Mouse (Mus musculus): ENCODE measurements around the gene Mef2d. TPM values are rescaled to one million over a fixed set of nuclear protein-coding genes. Genes with fewer than 3 reads are reported as not detected.

The Mef2d gene
- polyA plus RNA-seq, 1 experiment from 2014 or later = 16.4 TPM

DNA sequence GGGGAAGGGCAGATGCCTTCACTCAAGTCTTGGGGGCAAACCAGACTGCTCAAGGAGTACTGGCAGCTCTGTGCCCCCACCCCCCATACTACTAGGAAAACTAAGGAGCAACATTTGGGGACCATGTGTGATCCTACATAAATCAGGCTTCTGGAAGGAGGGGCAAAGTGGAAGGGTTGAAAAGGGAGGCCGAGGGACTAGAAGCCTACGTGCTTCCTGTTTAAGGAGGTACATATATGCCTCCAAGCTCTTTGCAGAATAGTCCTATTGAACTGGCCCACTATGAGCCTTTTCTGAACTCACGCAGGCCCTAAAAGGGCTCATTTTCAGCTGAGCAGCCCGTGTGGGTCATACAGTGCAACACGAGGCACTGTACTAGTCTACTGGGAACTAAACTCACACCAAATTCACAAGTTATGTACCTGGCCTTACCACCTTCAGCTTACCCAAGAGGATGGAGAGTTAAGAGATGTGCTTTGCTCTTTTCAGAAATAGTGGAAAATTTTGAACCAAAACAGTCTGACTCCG lies 1.2 kb upstream of the Mef2d start:
- H3K27me3 ChIP-seq (replicated peaks; ENCODE audit: control insufficient read depth, insufficient read depth, low read length) = no peaks in the 10 kb centered on the region
- WGBS = 52% methylated on average over 6 of the region's 6 CpGs
- ATAC-seq = no peak
- H3K9ac ChIP-seq (ENCODE audit: low read depth, low read length) = no peak overlapping the region
- H3K36me3 ChIP-seq (ENCODE audit: control insufficient read depth, insufficient read depth, low read length) = no peaks in the 10 kb centered on the region
- peak overlapping the region; percentile 91; the same call in 1 of the 2 replicates for H3K4me2 ChIP-seq (ENCODE audit: low read length)
- H3K4me3 ChIP-seq (ENCODE audit: low read length) = no peak overlapping the region
- H3K27ac ChIP-seq (ENCODE audit: low read depth, low read length) = peak overlapping the region; percentile 93
- peaks cover 48% of the 10 kb centered on the region for H3K4me1 ChIP-seq (ENCODE audit: control insufficient read depth, insufficient read depth, low read depth, low read length)
- H3K9me3 ChIP-seq (ENCODE audit: control insufficient read depth, low read length) = no peaks in the 10 kb centered on the region

DNA sequence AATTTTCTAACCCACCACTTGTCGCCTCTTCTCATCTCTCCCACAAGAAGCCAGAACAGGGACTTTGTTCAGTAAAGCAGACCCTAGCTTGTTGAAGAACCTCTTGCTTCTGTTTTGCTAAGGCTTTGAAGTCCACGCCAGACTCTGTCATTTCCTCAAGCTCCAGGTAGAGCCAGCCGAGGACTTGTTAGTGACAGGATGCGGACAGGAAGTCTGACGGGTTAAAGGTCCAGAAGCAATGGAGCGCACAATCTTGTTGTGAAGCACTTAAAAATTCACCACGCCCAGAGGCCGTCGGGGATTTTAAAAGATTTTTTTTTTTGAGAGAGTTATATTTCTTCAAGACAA lies 759 bp upstream of the Mef2d start:
- H3K27ac ChIP-seq (ENCODE audit: low read depth, low read length) = peak overlapping the region; percentile 93
- ATAC-seq = no peak
- H3K9ac ChIP-seq (ENCODE audit: low read depth, low read length) = peak overlapping the region; percentile 84
- H3K9me3 ChIP-seq (ENCODE audit: control insufficient read depth, low read length) = no peaks in the 10 kb centered on the region
- 16% methylated on average over 9 of the region's 9 CpGs for WGBS
- peak overlapping the region; percentile 91 for H3K4me2 ChIP-seq (ENCODE audit: low read length)
- no peaks in the 10 kb centered on the region for H3K27me3 ChIP-seq (replicated peaks; ENCODE audit: control insufficient read depth, insufficient read depth, low read length)
- H3K36me3 ChIP-seq (ENCODE audit: control insufficient read depth, insufficient read depth, low read length) = no peaks in the 10 kb centered on the region
- peaks cover 53% of the 10 kb centered on the region for H3K4me1 ChIP-seq (ENCODE audit: control insufficient read depth, insufficient read depth, low read depth, low read length)
- peak overlapping the region; percentile 71 for H3K4me3 ChIP-seq (ENCODE audit: low read length)

- Histone ChIP-seq H3K27ac (ENCODE audit: low read depth, low read length) (peak overlapping the region; percentile 93), H3K9ac (ENCODE audit: low read depth, low read length) (peak overlapping the region; percentile 84), H3K4me2 (ENCODE audit: low read length) (peak overlapping the region; percentile 91), H3K4me1 (ENCODE audit: control insufficient read depth, insufficient read depth, low read depth, low read length) (peaks cover 61% of the 10 kb centered on the region), H3K27me3 (replicated peaks; ENCODE audit: control insufficient read depth, insufficient read depth, low read length) (no peaks in the 10 kb centered on the region), H3K36me3 (ENCODE audit: control insufficient read depth, insufficient read depth, low read length) (no peaks in the 10 kb centered on the region), H3K9me3 (ENCODE audit: control insufficient read depth, low read length) (no peaks in the 10 kb centered on the region), H3K4me3 (ENCODE audit: low read length) (peak overlapping the region; percentile 71)
- peak; percentile 56 for ATAC-seq
- under 1% methylated on average over 47 of the region's 57 CpGs for WGBS
Observed at GRCm38 (mm10) chr3:88142546-88142915, 359 bp downstream of the Mef2d start.

GRCm38 (mm10) chr3:88142916-88143771 lies 972 bp downstream of the Mef2d start:
- peak overlapping the region; percentile 93 for H3K27ac ChIP-seq (ENCODE audit: low read depth, low read length)
- under 1% methylated on average over 30 of the region's 33 CpGs for WGBS
- peak; percentile 6; the same call in 1 of the 2 replicates for ATAC-seq

GRCm38 (mm10) chr3:88143961-88144486 lies 1.9 kb downstream of the Mef2d start:
- Histone ChIP-seq H3K9ac (ENCODE audit: low read depth, low read length) (peak overlapping the region; percentile 84), H3K4me2 (ENCODE audit: low read length) (peak overlapping the region; percentile 91), H3K4me1 (ENCODE audit: control insufficient read depth, insufficient read depth, low read depth, low read length) (peaks cover 62% of the 10 kb centered on the region), H3K36me3 (ENCODE audit: control insufficient read depth, insufficient read depth, low read length) (no peaks in the 10 kb centered on the region), H3K27ac (ENCODE audit: low read depth, low read length) (peak overlapping the region; percentile 93), H3K9me3 (ENCODE audit: control insufficient read depth, low read length) (no peaks in the 10 kb centered on the region), H3K4me3 (ENCODE audit: low read length) (peak overlapping the region; percentile 71), H3K27me3 (replicated peaks; ENCODE audit: control insufficient read depth, insufficient read depth, low read length) (no peaks in the 10 kb centered on the region)
- no peak for ATAC-seq
- 20% methylated on average over 5 of the region's 5 CpGs for WGBS

More at GRCm38 (mm10) chr3:88142916-88143771, 972 bp downstream of the Mef2d start:
- H3K9me3 ChIP-seq (ENCODE audit: control insufficient read depth, low read length) = no peaks in the 10 kb centered on the region
- no peaks in the 10 kb centered on the region for H3K27me3 ChIP-seq (replicated peaks; ENCODE audit: control insufficient read depth, insufficient read depth, low read length)
- peaks cover 60% of the 10 kb centered on the region for H3K4me1 ChIP-seq (ENCODE audit: control insufficient read depth, insufficient read depth, low read depth, low read length)
- H3K9ac ChIP-seq (ENCODE audit: low read depth, low read length) = peak overlapping the region; percentile 84
- H3K36me3 ChIP-seq (ENCODE audit: control insufficient read depth, insufficient read depth, low read length) = no peaks in the 10 kb centered on the region
- peak overlapping the region; percentile 71 for H3K4me3 ChIP-seq (ENCODE audit: low read length)
- H3K4me2 ChIP-seq (ENCODE audit: low read length) = peak overlapping the region; percentile 91

- peak overlapping the region; percentile 84; the same call in 1 of the 2 replicates for H3K9ac ChIP-seq (ENCODE audit: low read depth, low read length)
- peaks cover 66% of the 10 kb centered on the region for H3K4me1 ChIP-seq (ENCODE audit: control insufficient read depth, insufficient read depth, low read depth, low read length)
- H3K9me3 ChIP-seq (ENCODE audit: control insufficient read depth, low read length) = no peaks in the 10 kb centered on the region
- peak overlapping the region; percentile 71; the same call in 1 of the 2 replicates for H3K4me3 ChIP-seq (ENCODE audit: low read length)
- H3K4me2 ChIP-seq (ENCODE audit: low read length) = peak overlapping the region; percentile 91
- no peaks in the 10 kb centered on the region for H3K36me3 ChIP-seq (ENCODE audit: control insufficient read depth, insufficient read depth, low read length)
- ATAC-seq = no peak
- WGBS = 68% methylated on average over 6 of the region's 6 CpGs
- no peaks in the 10 kb centered on the region for H3K27me3 ChIP-seq (replicated peaks; ENCODE audit: control insufficient read depth, insufficient read depth, low read length)
- H3K27ac ChIP-seq (ENCODE audit: low read depth, low read length) = no peak overlapping the region
Observed at GRCm38 (mm10) chr3:88144648-88145410, 2.7 kb downstream of the Mef2d start.

GRCm38 (mm10) chr3:88145411-88145782 lies 3.2 kb downstream of the Mef2d start:
- peak overlapping the region; percentile 12; the same call in 1 of the 2 replicates for H3K9ac ChIP-seq (ENCODE audit: low read depth, low read length)
- H3K36me3 ChIP-seq (ENCODE audit: control insufficient read depth, insufficient read depth, low read length) = no peaks in the 10 kb centered on the region
- H3K4me3 ChIP-seq (ENCODE audit: low read length) = no peak overlapping the region
- peaks cover 72% of the 10 kb centered on the region for H3K4me1 ChIP-seq (ENCODE audit: control insufficient read depth, insufficient read depth, low read depth, low read length)
- no peak for ATAC-seq
- no peaks in the 10 kb centered on the region for H3K9me3 ChIP-seq (ENCODE audit: control insufficient read depth, low read length)
- no peaks in the 10 kb centered on the region for H3K27me3 ChIP-seq (replicated peaks; ENCODE audit: control insufficient read depth, insufficient read depth, low read length)
- WGBS = 14% methylated on average over 4 of the region's 4 CpGs
- peak overlapping the region; percentile 91 for H3K4me2 ChIP-seq (ENCODE audit: low read length)
- H3K27ac ChIP-seq (ENCODE audit: low read depth, low read length) = no peak overlapping the region; the same call in 1 of the 2 replicates

DNA sequence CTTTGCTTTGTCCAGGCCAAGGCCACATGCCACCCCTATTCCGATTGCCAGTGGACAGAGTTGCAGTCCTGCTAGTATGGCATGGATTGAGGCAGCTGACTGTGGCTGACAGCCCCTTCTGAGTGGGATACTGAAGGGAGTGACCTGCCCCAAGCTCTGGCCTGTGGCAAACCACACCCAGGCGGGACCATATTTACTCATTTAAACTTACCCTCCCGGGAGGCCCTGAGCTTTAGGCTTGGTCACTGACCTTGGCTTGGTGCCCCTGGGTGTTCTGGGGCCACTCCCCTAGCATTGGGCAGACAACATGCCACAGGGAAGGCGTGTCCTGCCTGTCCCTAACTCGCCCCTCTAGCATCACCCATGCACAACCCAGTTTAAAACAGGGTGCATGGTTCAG lies 3.8 kb downstream of the Mef2d start:
- Histone ChIP-seq H3K4me1 (ENCODE audit: control insufficient read depth, insufficient read depth, low read depth, low read length) (peaks cover 77% of the 10 kb centered on the region), H3K27me3 (replicated peaks; ENCODE audit: control insufficient read depth, insufficient read depth, low read length) (no peaks in the 10 kb centered on the region), H3K4me2 (ENCODE audit: low read length) (peak overlapping the region; percentile 91; the same call in 1 of the 2 replicates), H3K9ac (ENCODE audit: low read depth, low read length) (0 out of 2 replicates have a peak overlapping the region, but pooled peaks have one; percentile 32), H3K9me3 (ENCODE audit: control insufficient read depth, low read length) (no peaks in the 10 kb centered on the region), H3K27ac (ENCODE audit: low read depth, low read length) (no peak overlapping the region), H3K4me3 (ENCODE audit: low read length) (no peak overlapping the region), H3K36me3 (ENCODE audit: control insufficient read depth, insufficient read depth, low read length) (no peaks in the 10 kb centered on the region)
- 69% methylated on average over 5 of the region's 5 CpGs for WGBS
- no peak for ATAC-seq

Data from hindbrain, embryonic 16.5 days (tissue).